Mouse (Mus musculus) CH12.LX (cell line): ENCODE measurements at regions not wholly inside any gene's neighbourhood (a gene's known extent, or its start where the extent isn't known, plus 50 kb on each side); places are given as distances from the start of the nearest gene placed in this dataset.

Source experiments
- DNase-seq: peaks from one replicate; pipeline ENCODE4 v3.0.0-alpha.2; 2013; ENCODE audit errors: extremely low read depth
- H3K27ac ChIP-seq: 2 replicates; pipeline ENCODE4 v1.5.1; 2012; ENCODE audit warnings: low read depth, mild to moderate bottlenecking, control low read depth, moderate library complexity; ENCODE audit not compliant: insufficient read depth
- H3K27me3 ChIP-seq: replicated peaks from 2 replicates; pipeline ENCODE3; 2012; ENCODE audit warnings: inconsistent platforms
- H3K36me3 ChIP-seq, 2 experiments: replicated peaks in 1 of 2; 2 replicates each; pipeline versions ENCODE3 to v1.6.1; 2012; ENCODE audit warnings: inconsistent platforms in 1 of 2, low read length in 1 of 2, mild to moderate bottlenecking in 1 of 2, mixed read lengths in 1 of 2, moderate library complexity in 1 of 2; ENCODE audit not compliant: control insufficient read depth in 1 of 2, insufficient read depth in 1 of 2
- H3K4me1 ChIP-seq, 2 experiments: 2 replicates each; pipeline ENCODE4 v1.6.1; 2012; ENCODE audit warnings: inconsistent platforms in 1 of 2, moderate library complexity in 1 of 2; ENCODE audit not compliant: insufficient read depth in 2 of 2, control insufficient read depth in 1 of 2
- H3K4me2 ChIP-seq: 2 replicates; pipeline ENCODE4 v1.6.1; 2012; ENCODE audit warnings: low read depth, mild to moderate bottlenecking, control low read depth; ENCODE audit not compliant: poor library complexity, insufficient read depth, severe bottlenecking
- H3K4me3 ChIP-seq, 3 experiments: fragments of 150-350 bp in 1 of 3; sonication (generic) in 1 of 3; replicated peaks in 1 of 3; 2 replicates each; pipeline versions ENCODE3 to v1.5.1; 2011 to 2012; ENCODE audit warnings: low read depth in 2 of 3, low read length in 2 of 3, mild to moderate bottlenecking in 2 of 3, moderate library complexity in 2 of 3, control low read depth in 1 of 3, improper control_type of control experiment in 1 of 3, inconsistent platforms in 1 of 3, mixed read lengths in 1 of 3; ENCODE audit not compliant: poor library complexity in 1 of 3
- H3K79me2 ChIP-seq: replicated peaks from 2 replicates; pipeline ENCODE4 v1.6.1; 2012; ENCODE audit warnings: mild to moderate bottlenecking, moderate library complexity; ENCODE audit not compliant: control insufficient read depth, poor library complexity, insufficient read depth, severe bottlenecking; ENCODE audit errors: extremely low read depth
- H3K9ac ChIP-seq: 2 replicates; pipeline ENCODE4 v1.6.1; 2012; ENCODE audit warnings: low read depth, mild to moderate bottlenecking, control low read depth, moderate library complexity; ENCODE audit not compliant: insufficient read depth
- H3K9me3 ChIP-seq: replicated peaks from 2 replicates; pipeline ENCODE3; 2012; ENCODE audit warnings: low read length, inconsistent platforms, mixed read lengths
- CHD1 ChIP-seq: IDR thresholded peaks from 2 replicates; pipeline ENCODE4 v1.6.1; 2012; ENCODE audit warnings: low read depth, low read length, improper control_type of control experiment, inconsistent platforms
- CHD2 ChIP-seq: IDR thresholded peaks from 2 replicates; pipeline ENCODE4 v1.6.1; 2011; ENCODE audit warnings: low read length, improper control_type of control experiment
- E2F4 ChIP-seq: IDR thresholded peaks from 2 replicates; pipeline ENCODE4 v1.6.1; 2011; ENCODE audit warnings: low read depth, low read length, improper control_type of control experiment; ENCODE audit not compliant: insufficient replicate concordance
- EP300 ChIP-seq: IDR thresholded peaks from 2 replicates; pipeline ENCODE4 v1.6.1; 2011; ENCODE audit warnings: low read length, improper control_type of control experiment
- ETS1 ChIP-seq: conservative IDR thresholded peaks from 2 replicates; pipeline ENCODE4 v1.6.1; 2012; ENCODE audit warnings: low read depth, mild to moderate bottlenecking, inconsistent platforms, low read length, improper control_type of control experiment, moderate library complexity
- GABPA ChIP-seq: IDR thresholded peaks from 2 replicates; pipeline ENCODE4 v1.6.1; 2012; ENCODE audit warnings: low read depth, low read length, improper control_type of control experiment, inconsistent platforms; ENCODE audit not compliant: insufficient replicate concordance
- HCFC1 ChIP-seq: IDR thresholded peaks from 2 replicates; pipeline ENCODE4 v1.6.1; 2012; ENCODE audit warnings: low read depth, mild to moderate bottlenecking, inconsistent platforms, low read length, improper control_type of control experiment
- IRF4 ChIP-seq: IDR thresholded peaks from 2 replicates; pipeline ENCODE4 v1.6.1; 2014; ENCODE audit warnings: low read depth, mild to moderate bottlenecking, inconsistent platforms, low read length, improper control_type of control experiment
- JUN ChIP-seq: IDR thresholded peaks from 2 replicates; pipeline ENCODE4 v1.6.1; 2011; ENCODE audit warnings: low read depth, mild to moderate bottlenecking, low read length, improper control_type of control experiment, moderate library complexity; ENCODE audit not compliant: insufficient read depth
- KAT2A ChIP-seq: IDR thresholded peaks from 2 replicates; pipeline ENCODE4 v1.6.1; 2012; ENCODE audit warnings: low read length, improper control_type of control experiment, inconsistent platforms; ENCODE audit not compliant: insufficient replicate concordance
- MAFK ChIP-seq: IDR thresholded peaks from 2 replicates; pipeline ENCODE4 v1.6.1; 2011; ENCODE audit warnings: low read length, improper control_type of control experiment; ENCODE audit not compliant: insufficient replicate concordance
- MAX ChIP-seq: IDR thresholded peaks from 2 replicates; pipeline ENCODE4 v1.6.1; 2011; ENCODE audit warnings: low read length, improper control_type of control experiment
- MXI1 ChIP-seq: IDR thresholded peaks from 2 replicates; pipeline ENCODE4 v1.6.1; 2011; ENCODE audit warnings: mild to moderate bottlenecking, low read depth, low read length, improper control_type of control experiment
- NELFE ChIP-seq: IDR thresholded peaks from 2 replicates; pipeline ENCODE4 v1.6.1; 2011; ENCODE audit warnings: low read depth, low read length, improper control_type of control experiment
- PAX5 ChIP-seq: IDR thresholded peaks from 2 replicates; pipeline ENCODE4 v1.6.1; 2012; ENCODE audit warnings: low read length, inconsistent platforms, mixed read lengths
- RCOR1 ChIP-seq: conservative IDR thresholded peaks from 2 replicates; pipeline ENCODE4 v1.6.1; 2012; ENCODE audit warnings: low read depth, mild to moderate bottlenecking, inconsistent platforms, low read length, improper control_type of control experiment
- TCF12 ChIP-seq: IDR thresholded peaks from 2 replicates; pipeline ENCODE4 v1.6.1; 2014; ENCODE audit warnings: low read depth, mild to moderate bottlenecking, inconsistent platforms, low read length, improper control_type of control experiment
- UBTF ChIP-seq: IDR thresholded peaks from 2 replicates; pipeline ENCODE4 v1.6.1; 2012; ENCODE audit warnings: low read depth, mild to moderate bottlenecking, inconsistent platforms, low read length, improper control_type of control experiment, moderate library complexity
- USF1 ChIP-seq: IDR thresholded peaks from 2 replicates; pipeline ENCODE4 v1.6.1; 2014; ENCODE audit warnings: low read depth, mild to moderate bottlenecking, inconsistent platforms, low read length, improper control_type of control experiment
- USF2 ChIP-seq: conservative IDR thresholded peaks from 2 replicates; pipeline ENCODE4 v1.6.1; 2011; ENCODE audit warnings: low read depth, low read length, improper control_type of control experiment
- ZC3H11A ChIP-seq: IDR thresholded peaks from 2 replicates; pipeline ENCODE4 v1.6.1; 2012; ENCODE audit warnings: low read depth, mild to moderate bottlenecking, inconsistent platforms, low read length, improper control_type of control experiment
- ZKSCAN1 ChIP-seq: IDR thresholded peaks from 2 replicates; pipeline ENCODE4 v1.6.1; 2012; ENCODE audit warnings: low read depth, inconsistent platforms, low read length, improper control_type of control experiment, borderline replicate concordance
- ZNF384 ChIP-seq: IDR thresholded peaks from 2 replicates; pipeline ENCODE4 v1.6.1; 2012; ENCODE audit warnings: low read depth, low read length, improper control_type of control experiment, inconsistent platforms
- dilution Hi-C: fragments of 300-500 bp; cut with MboI; formaldehyde crosslinking; loops from 2 replicates; pipeline ENCODE4 v1.14.3; 2020; ENCODE audit warnings: low sequenced_read_pairs; ENCODE audit not compliant: extremely low pct_unique_long_range_greater_than_20kb, extremely low pct_ligation_motif_present
- in situ Hi-C: fragments of 300-500 bp; cut with MboI; formaldehyde crosslinking; loops from 3 replicates; pipeline ENCODE4 v1.14.3; 2019; ENCODE audit warnings: low sequenced_read_pairs, low pct_ligation_motif_present, low pct_unique_long_range_greater_than_20kb, mixed read lengths

DNA sequence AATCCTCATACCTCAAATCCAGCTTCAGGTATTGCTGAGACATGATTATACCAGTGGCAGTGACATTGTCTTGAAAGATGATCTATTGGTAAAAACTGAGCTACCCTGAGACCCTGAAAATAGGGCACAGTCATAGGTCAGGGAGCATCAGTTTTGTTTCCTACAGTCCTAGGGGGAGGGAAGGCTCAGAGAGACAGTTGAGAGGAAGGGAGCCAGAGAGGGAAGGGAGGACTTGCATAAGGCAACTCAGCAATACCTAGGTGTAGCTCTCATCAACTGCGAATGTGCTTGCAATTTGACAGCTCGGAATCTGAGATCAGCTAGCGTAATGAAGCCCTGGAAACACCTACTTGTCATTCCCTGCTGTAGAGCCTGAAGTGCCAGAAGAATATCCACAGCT is 334.4 kb upstream of the Cxxc4 start:
- no peak overlapping the region for H3K27ac ChIP-seq
- TF ChIP-seq PAX5 (no peak), ETS1 (no peak), USF2 (no peak), ZNF384 (no peak), MAFK (no peak), USF1 (no peak), NELFE (no peak), GABPA (no peak), JUN (no peak), TCF12 (no peak), CHD2 (no peak), UBTF (no peak), ZC3H11A (no peak)
- no peaks in the 10 kb centered on the region for H3K79me2 ChIP-seq
- no peaks in the 10 kb centered on the region for H3K36me3 ChIP-seq
- H3K4me2 ChIP-seq: no peak overlapping the region
- in situ Hi-C loops: no loop called here
- H3K9me3 ChIP-seq: no peaks in the 10 kb centered on the region
- no peak overlapping the region for H3K4me3 ChIP-seq
- peaks cover 0 to 3% of the 10 kb centered on the region in 2 experiments; a peak in 2 of 4 replicates for H3K4me1 ChIP-seq
- dilution Hi-C loops: no loop called here
- H3K27me3 ChIP-seq: no peaks in the 10 kb centered on the region
- H3K9ac ChIP-seq: no peak overlapping the region
- DNase-seq: no peak

- Histone ChIP-seq H3K4me1 (peaks cover 0 to 2% of the 10 kb centered on the region in 2 experiments; a peak in 1 of 4 replicates), H3K36me3 (no peaks in the 10 kb centered on the region), H3K4me2 (no peak overlapping the region), H3K79me2 (no peaks in the 10 kb centered on the region), H3K27ac (no peak overlapping the region), H3K9me3 (peaks cover 3% of the 10 kb centered on the region), H3K4me3 (no peak overlapping the region), H3K9ac (no peak overlapping the region), H3K27me3 (no peaks in the 10 kb centered on the region)
- DNase-seq: no peak
- in situ Hi-C loops: no loop called here
- TF ChIP-seq IRF4 (no peak), ZKSCAN1 (no peak), PAX5 (no peak), MXI1 (no peak), E2F4 (no peak), EP300 (no peak), GABPA (no peak), TCF12 (no peak), MAFK (no peak), KAT2A (no peak), USF2 (no peak), CHD1 (no peak), HCFC1 (no peak), ZC3H11A (no peak), RCOR1 (no peak), MAX (no peak), ETS1 (no peak)
- dilution Hi-C loops: no loop called here
Observed at GRCm38 (mm10) chr3:133922200-133922599, 314.1 kb upstream of the Cxxc4 start.
